ENCODE assay signal across 13 mouse cellular contexts in the genomic region with DNA sequence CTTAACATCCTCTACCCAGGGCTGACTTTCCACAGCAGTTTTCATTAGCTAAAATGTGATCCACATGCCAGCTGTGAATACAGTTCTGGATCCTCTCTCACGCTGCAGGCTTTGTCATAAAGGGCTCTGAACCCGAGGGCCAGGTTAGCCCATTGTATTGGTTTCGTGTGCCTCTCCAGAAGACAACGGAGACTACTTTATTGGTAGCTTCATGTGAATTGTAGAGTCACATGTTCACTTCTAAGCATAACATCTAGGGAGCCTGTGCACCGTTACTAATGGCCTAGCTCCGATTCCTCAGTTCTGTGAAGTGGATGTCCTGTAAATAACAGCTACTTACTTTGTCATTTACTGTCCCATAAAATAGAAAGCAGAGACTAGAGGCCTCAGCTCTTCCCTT. TPM values are rescaled to one million over a fixed set of nuclear protein-coding genes. Genes with fewer than 3 reads are reported as not detected.
DNase-seq lines count a peak whose midpoint lies in the region; ATAC-seq and TF ChIP-seq lines count a peak whose summit lies in the region.
"Had no signal": no experiment of that assay in that cellular context is flagged by ENCODE, and none has a peak within 500 bp of the region (broad histone marks: within the 10 kb centered on the region; RNA-seq: fewer than 3 reads in every experiment).

No protein-coding gene starts in this region.

- no peaks in the 10 kb centered on the region for H3K9me3 ChIP-seq in heart, embryonic 16.5 days (replicated peaks; ENCODE audit: control insufficient read depth, low read length)
- no peaks in the 10 kb centered on the region for H3K9me3 ChIP-seq in heart, embryonic 10.5 days
- no peaks in the 10 kb centered on the region for H3K9me3 ChIP-seq in liver, embryonic 14.5 days (ENCODE audit: control insufficient read depth, low read length)
- H3K9me3 ChIP-seq: midbrain, embryonic 15.5 days had no signal

- TF ChIP-seq CTCF in thymus, adult 2 months (IDR thresholded peaks at IDR 0.05; ENCODE audit: borderline replicate concordance, control insufficient read depth, extremely low read depth, insufficient read depth, low read length, poor library complexity), result no peak
- no peak for TF ChIP-seq CTCF in liver, embryonic 14.5 days (IDR thresholded peaks at IDR 0.05; ENCODE audit: low read depth)

- no peak for DNase-seq in heart, embryonic 10.5 days (ENCODE audit: low spot score)
- DNase-seq in thymus, adult 2 months, result no peak
- no peak for DNase-seq in thymus, postnatal 4 days
- no peak for DNase-seq in liver, embryonic 14.5 days (ENCODE audit: low read depth in 3 of 3, low spot score in 3 of 3)
- DNase-seq in layer of hippocampus, postnatal 25 days (ENCODE audit: extremely low spot score in 1 of 2, low spot score in 1 of 2), result no peak
- no peak for DNase-seq in layer of hippocampus, adult 8-10 months (ENCODE audit: low spot score in 2 of 2)
- DNase-seq: adrenal gland, adult 8-10 months; cerebellum, adult 9-11 months; gastrocnemius, postnatal 25 days; kidney, postnatal 36 days had no signal

- TF ChIP-seq POLR2A in thymus, adult 2 months (IDR thresholded peaks at IDR 0.05; ENCODE audit: control insufficient read depth, extremely low read depth, insufficient read depth, low read length, poor library complexity), result no peak

- ATAC-seq in heart, embryonic 16.5 days (replicated peaks; ENCODE audit: extremely low read depth, insufficient read depth, low FRiP score), result no peak
- no peak for ATAC-seq in liver, embryonic 14.5 days (ENCODE audit: insufficient read depth)
- no peak for ATAC-seq in inflammation-experienced regulatory T-cells, adult 6 months
- ATAC-seq: midbrain, embryonic 15.5 days had no signal

- WGBS in heart, embryonic 16.5 days, result 72% methylated on average over 6 of the region's 6 CpGs
- WGBS in heart, embryonic 10.5 days, result 80% methylated on average over 6 of the region's 6 CpGs
- 10% methylated on average over 6 of the region's 6 CpGs for WGBS in thymus, adult 2 months
- WGBS in liver, embryonic 14.5 days (ENCODE audit: insufficient replicate concordance), result 42% methylated on average over 6 of the region's 6 CpGs

- H3K4me3 ChIP-seq in heart, embryonic 16.5 days (ENCODE audit: low read length), result peak overlapping the region; percentile 29
- no peak overlapping the region for H3K4me3 ChIP-seq in heart, embryonic 10.5 days
- peak overlapping the region; percentile 24; the same call in 1 of the 2 replicates for H3K4me3 ChIP-seq in thymus, adult 2 months (ENCODE audit: control insufficient read depth, insufficient read depth, low read length)
- H3K4me3 ChIP-seq in liver, embryonic 14.5 days (ENCODE audit: insufficient read depth in 1 of 2, low read depth in 2 of 2, low read length in 2 of 2), result peak overlapping the region in 1 of 2 experiments; percentile 6; a peak in 1 of 4 replicates
- H3K4me3 ChIP-seq: midbrain, embryonic 15.5 days had no signal

- H3K27ac ChIP-seq in heart, embryonic 16.5 days (ENCODE audit: low read length), result peak overlapping the region; percentile 75
- H3K27ac ChIP-seq in heart, embryonic 10.5 days, result no peak overlapping the region
- no peak overlapping the region; the same call in 1 of the 2 replicates for H3K27ac ChIP-seq in thymus, adult 2 months (ENCODE audit: control insufficient read depth, insufficient read depth, low read length)
- peak overlapping the region; percentile 10 for H3K27ac ChIP-seq in liver, embryonic 14.5 days
- H3K27ac ChIP-seq: midbrain, embryonic 15.5 days had no signal

- TF ChIP-seq EP300 in liver, embryonic 14.5 days (IDR thresholded peaks at IDR 0.05; ENCODE audit: low read depth), result no peak

- peaks cover 35% of the 10 kb centered on the region for H3K4me1 ChIP-seq in heart, embryonic 16.5 days (ENCODE audit: control insufficient read depth, insufficient read depth, low read length)
- peaks cover 36% of the 10 kb centered on the region for H3K4me1 ChIP-seq in heart, embryonic 10.5 days
- peaks cover 18% of the 10 kb centered on the region for H3K4me1 ChIP-seq in thymus, adult 2 months (replicated peaks; ENCODE audit: control insufficient read depth, insufficient read depth, low read length)
- peaks cover 16 to 37% of the 10 kb centered on the region in 2 experiments for H3K4me1 ChIP-seq in liver, embryonic 14.5 days (replicated peaks; ENCODE audit: control insufficient read depth in 2 of 2, insufficient read depth in 2 of 2, low read length in 1 of 2)

- peak overlapping the region; percentile 99 for H3K4me2 ChIP-seq in heart, embryonic 16.5 days (ENCODE audit: low read depth, low read length)
- H3K4me2 ChIP-seq in liver, embryonic 14.5 days (ENCODE audit: low read depth), result peak overlapping the region; percentile 100
- H3K4me2 ChIP-seq: midbrain, embryonic 15.5 days had no signal

- peak overlapping the region; percentile 6; the same call in 1 of the 2 replicates for H3K9ac ChIP-seq in heart, embryonic 16.5 days (ENCODE audit: low read length)
- H3K9ac ChIP-seq in liver, embryonic 14.5 days (replicated peaks), result 0 out of 2 replicates have a peak overlapping the region, but pooled peaks have one; percentile 11
- H3K9ac ChIP-seq: midbrain, embryonic 15.5 days had no signal

- no peaks in the 10 kb centered on the region for H3K36me3 ChIP-seq in heart, embryonic 16.5 days (ENCODE audit: control insufficient read depth, insufficient read depth)
- H3K36me3 ChIP-seq in heart, embryonic 10.5 days, result no peaks in the 10 kb centered on the region
- peaks cover 4% of the 10 kb centered on the region; the same call in 1 of the 2 replicates for H3K36me3 ChIP-seq in thymus, adult 2 months (ENCODE audit: control insufficient read depth, insufficient read depth, low read length)
- no peaks in the 10 kb centered on the region for H3K36me3 ChIP-seq in liver, embryonic 14.5 days (replicated peaks; ENCODE audit: control insufficient read depth, insufficient read depth, low read depth)
- H3K36me3 ChIP-seq: midbrain, embryonic 15.5 days had no signal

- H3K27me3 ChIP-seq in heart, embryonic 16.5 days (ENCODE audit: control insufficient read depth, insufficient read depth, low read length), result peaks cover 21% of the 10 kb centered on the region
- H3K27me3 ChIP-seq in heart, embryonic 10.5 days (ENCODE audit: insufficient read depth, poor library complexity, severe bottlenecking), result peaks cover 39% of the 10 kb centered on the region
- no peaks in the 10 kb centered on the region for H3K27me3 ChIP-seq in thymus, adult 2 months (ENCODE audit: control insufficient read depth, insufficient read depth, low read length)
- peaks cover 6% of the 10 kb centered on the region for H3K27me3 ChIP-seq in liver, embryonic 14.5 days (ENCODE audit: control insufficient read depth, insufficient read depth, low read length)

RNA-seq across cellular contexts. Expression of a gene that starts 3.6 kb away (rescaled TPM):
- polyA plus RNA-seq in heart, embryonic 16.5 days (2015; fragmentation: Nextera tagmentation; extraction: Ambion mirVana), result 5.2 and 6.7 TPM in 2 replicates
- 0.90 and 1.8 TPM in 2 replicates for polyA plus RNA-seq in heart, embryonic 10.5 days (2016; fragmentation: Nextera tagmentation; extraction: Ambion mirVana)
- 61.0 and 63.0 TPM in 2 replicates for polyA plus RNA-seq in thymus, adult 2 months (2012; rRNA removed)
- polyA plus RNA-seq in liver, embryonic 14.5 days (2012; rRNA removed), result 1.3 TPM in 2 replicates
- 1.5 and 1.9 TPM in 2 replicates for polyA plus RNA-seq in liver, embryonic 14.5 days (2014; fragmentation: Nextera tagmentation; extraction: Ambion mirVana)
- 1 to 10 TPM in 1 of 2 experiments, under 1 TPM in 1; 0.75 to 1.0 TPM for total RNA-seq in layer of hippocampus, postnatal 25 days (2021)
- total RNA-seq in layer of hippocampus, adult 8-10 months (2022), result 1 to 10 TPM in 3 of 4 experiments, under 1 TPM in 1; 0.64 to 1.6 (median 1.2) TPM
- polyA plus RNA-seq in inflammation-experienced regulatory T-cells, adult 6 months (2017; shearing (Covaris generic)), result 10 to 100 TPM; 25.0 to 27.1 (median 26.3) TPM

RNA-seq across cellular contexts. Expression of a gene that starts 55.0 kb away (rescaled TPM):
- polyA plus RNA-seq in heart, embryonic 16.5 days (2015; fragmentation: Nextera tagmentation; extraction: Ambion mirVana), result 33.3 and 36.3 TPM in 2 replicates
- 30.3 and 34.0 TPM in 2 replicates for polyA plus RNA-seq in heart, embryonic 10.5 days (2016; fragmentation: Nextera tagmentation; extraction: Ambion mirVana)
- polyA plus RNA-seq in thymus, adult 2 months (2012; rRNA removed), result 3.8 and 4.9 TPM in 2 replicates
- 3.1 and 6.6 TPM in 2 replicates for polyA plus RNA-seq in liver, embryonic 14.5 days (2012; rRNA removed)
- polyA plus RNA-seq in liver, embryonic 14.5 days (2014; fragmentation: Nextera tagmentation; extraction: Ambion mirVana), result 13.6 and 13.9 TPM in 2 replicates
- 10 to 100 TPM; 71.6 to 77.5 TPM for total RNA-seq in layer of hippocampus, postnatal 25 days (2021)
- 10 to 100 TPM; 75.5 to 85.2 (median 82.2) TPM for total RNA-seq in layer of hippocampus, adult 8-10 months (2022)
- polyA plus RNA-seq in inflammation-experienced regulatory T-cells, adult 6 months (2017; shearing (Covaris generic)), result 10 to 100 TPM; 58.5 to 62.4 (median 61.3) TPM

Comparison
In these comparisons a context has a peak if more than half of its experiments do, and no peak if none do; other contexts are left out.
1. H3K27ac ChIP-seq: peak in heart, embryonic 16.5 days (single experiment) and liver, embryonic 14.5 days (single experiment); none in heart, embryonic 10.5 days (single experiment) and thymus, adult 2 months (single experiment).